Mouse (Mus musculus) frontal cortex, postnatal 14 days (tissue): ENCODE results near the gene H2al1i.
A peak's percentile ranks its signal among the peaks of the same experiment; 100 is the strongest.
"Not testable (repeated sequence)": the region's sequence is repeated elsewhere in the genome, so short reads cannot be mapped to it uniquely, and the experiment has no call there.

ENCODE experiments used
- DNase-seq, 2 experiments: peaks; one replicate each; pipeline ENCODE4 v3.0.0; 2022; ENCODE audit warnings: low spot score in 2 of 2

Gene H2al1i

GRCm38 (mm10) chrX:11324359-11324758 is at the start of gene H2al1i:
Gene H2al1i, plus strand, starts transcription at chrX:11324659.
- DNase-seq: not testable (repeated sequence)

GRCm38 (mm10) chrX:11277083-11277482 is 47.4 kb upstream of the H2al1i start:
- no peak for DNase-seq

- DNase-seq: no peak
Observed at GRCm38 (mm10) chrX:11280741-11281140, 43.7 kb upstream of the H2al1i start.

GRCm38 (mm10) chrX:11288306-11288882 is 36.1 kb upstream of the H2al1i start:
- DNase-seq: no peak

GRCm38 (mm10) chrX:11289244-11289643 is 35.2 kb upstream of the H2al1i start:
- DNase-seq: no peak

- DNase-seq: not testable (repeated sequence)
Observed at GRCm38 (mm10) chrX:11298957-11299356, 25.5 kb upstream of the H2al1i start, which contains the start of gene H2al1a. Gene H2al1a, plus strand, starts transcription at chrX:11299257.

- not testable (repeated sequence) for DNase-seq
Observed at GRCm38 (mm10) chrX:11302132-11302531, 22.3 kb upstream of the H2al1i start, which contains the start of gene H2al1b. Gene H2al1b, plus strand, starts transcription at chrX:11302432.

- not testable (repeated sequence) for DNase-seq
Observed at GRCm38 (mm10) chrX:11305355-11305754, 19.1 kb upstream of the H2al1i start, which contains the start of gene H2al1c. Gene H2al1c, plus strand, starts transcription at chrX:11305655.

- not testable (repeated sequence) for DNase-seq
Observed at GRCm38 (mm10) chrX:11308524-11308923, 15.9 kb upstream of the H2al1i start, which contains the start of gene H2al1d. Gene H2al1d, plus strand, starts transcription at chrX:11308824.

- not testable (repeated sequence) for DNase-seq
Observed at GRCm38 (mm10) chrX:11311634-11312033, 12.8 kb upstream of the H2al1i start, which contains the start of gene H2al1e. Gene H2al1e, plus strand, starts transcription at chrX:11311934.

GRCm38 (mm10) chrX:11314858-11315257 is 9.6 kb upstream of the H2al1i start, which contains the start of gene H2al1f:
Gene H2al1f, plus strand, starts transcription at chrX:11315158.
- DNase-seq: not testable (repeated sequence)

GRCm38 (mm10) chrX:11317956-11318355 is 6.5 kb upstream of the H2al1i start, which contains the start of gene H2al1g:
Gene H2al1g, plus strand, starts transcription at chrX:11318256.
- DNase-seq: not testable (repeated sequence)

GRCm38 (mm10) chrX:11321192-11321591 is 3.3 kb upstream of the H2al1i start, which contains the start of gene H2al1h:
Gene H2al1h, plus strand, starts transcription at chrX:11321492.
- not testable (repeated sequence) for DNase-seq

GRCm38 (mm10) chrX:11327522-11327921 is 3.1 kb downstream of the H2al1i start, which contains the start of gene H2al1j:
Gene H2al1j, plus strand, starts transcription at chrX:11327822.
- not testable (repeated sequence) for DNase-seq

GRCm38 (mm10) chrX:11345762-11346161 is 21.3 kb downstream of the H2al1i start:
- DNase-seq: peak in 1 of 2 experiments; percentile 3

GRCm38 (mm10) chrX:11346756-11347155 is 22.3 kb downstream of the H2al1i start:
- DNase-seq: no peak

GRCm38 (mm10) chrX:11360823-11361222 is 36.4 kb downstream of the H2al1i start:
- no peak for DNase-seq

- DNase-seq: no peak
Observed at GRCm38 (mm10) chrX:11361261-11361660, 36.8 kb downstream of the H2al1i start.

GRCm38 (mm10) chrX:11363890-11364289 is 39.4 kb downstream of the H2al1i start:
- DNase-seq: no peak

- no peak for DNase-seq
Observed at GRCm38 (mm10) chrX:11365151-11365550, 40.7 kb downstream of the H2al1i start.
